Mouse (Mus musculus) ovary, adult 10 weeks (tissue): ENCODE measurements around the gene Triap1. TPM values are rescaled to one million over a fixed set of nuclear protein-coding genes. Genes with fewer than 3 reads are reported as not detected.

Experiments
- polyA plus RNA-seq: library from polyadenylated mRNA; stranded (reverse); fragments of 350-450 nt; fragmentation: Illumina TruSeq; extraction: RNeasy Lipid Tissue Mini Kit (QIAGEN cat#74804); gene quantifications from one replicate; pipeline ENCODE4 v1.2.3, GENCODE M21; 2014

Gene Triap1
- polyA plus RNA-seq, result 8.3 TPM

DNA sequence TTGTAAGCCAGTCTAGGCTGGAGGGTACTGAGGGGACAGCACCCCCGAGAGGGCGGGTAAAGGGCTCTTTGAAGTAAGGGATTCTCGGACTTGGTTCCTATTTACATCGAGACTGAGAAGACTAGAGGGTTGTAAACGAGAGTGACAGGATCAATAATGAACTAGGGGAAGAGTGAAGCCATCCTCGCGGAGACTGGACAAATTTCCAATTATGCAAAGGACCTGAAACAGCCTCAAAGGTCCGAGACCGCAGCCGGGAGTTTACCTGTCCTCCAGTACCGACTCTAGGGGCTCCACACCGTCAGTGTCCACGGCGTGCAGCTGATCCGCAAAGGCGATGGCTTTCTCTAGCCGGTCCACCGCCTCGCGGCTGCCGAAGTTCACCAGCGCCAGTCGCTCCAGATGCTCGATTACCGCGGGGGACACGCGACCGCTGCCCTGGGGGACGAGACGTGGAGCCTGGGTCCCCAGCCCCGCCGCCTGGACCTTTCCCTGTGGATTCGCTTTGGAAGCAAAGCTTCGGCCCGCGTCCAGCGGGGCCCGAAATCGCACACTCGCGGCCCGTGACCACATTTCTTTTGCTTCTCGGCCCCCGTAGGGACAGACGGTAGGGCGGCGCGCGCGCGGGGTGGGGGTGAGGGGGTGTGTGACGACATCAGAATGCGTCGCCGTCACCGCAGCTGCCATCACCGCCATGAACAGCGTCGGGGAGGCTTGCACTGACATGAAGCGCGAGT, at the start of gene Triap1, which contains the start of gene Gatc:
Gene Triap1 (plus strand): TSS at position 649 of the 737 bp plus-strand sequence.
Gene Gatc (minus strand): TSS at position 602 of the 737 bp plus-strand sequence.

DNA sequence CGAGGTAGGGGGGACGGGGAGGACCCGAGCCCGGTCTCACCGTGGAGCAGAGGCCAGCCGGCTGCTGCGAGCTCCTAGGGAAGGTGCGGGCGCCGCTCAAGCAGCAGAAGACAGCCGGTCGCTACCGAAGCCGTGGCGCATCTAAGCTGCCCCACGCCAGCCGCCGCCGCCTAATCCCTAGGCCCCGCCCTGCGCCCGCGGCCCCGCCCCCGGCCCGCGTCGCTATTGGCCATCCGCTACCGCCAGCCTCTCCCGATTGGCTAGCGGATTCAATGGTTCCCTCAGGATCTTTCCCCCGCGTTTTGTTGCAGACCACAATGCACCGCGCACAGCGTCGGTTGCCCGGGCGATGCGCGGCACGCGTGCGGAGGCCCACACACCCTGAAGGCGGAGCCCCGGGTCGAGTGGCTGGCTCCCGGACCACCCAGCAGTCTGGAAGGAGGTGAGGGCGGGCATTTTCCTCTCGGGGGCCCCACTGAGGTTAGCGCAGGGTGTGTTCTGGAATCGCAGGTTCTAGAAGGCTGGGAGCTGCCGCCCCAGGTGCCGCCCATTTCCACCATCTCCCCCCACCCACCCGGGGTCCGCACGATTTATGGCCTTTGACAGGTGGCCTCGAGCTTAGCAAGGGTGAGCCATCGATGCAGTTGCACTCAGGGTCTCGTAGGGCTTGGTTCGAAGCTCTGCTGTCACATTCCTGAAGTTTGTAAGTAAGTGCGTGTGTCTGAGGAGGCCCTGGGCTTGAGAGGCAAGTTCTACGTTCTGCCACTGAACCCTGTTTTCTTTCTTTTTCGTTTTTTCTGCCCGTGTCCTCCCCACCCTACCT, 40.0 kb upstream of the Triap1 start, which contains the start of gene Dynll1:
Gene Dynll1 (minus strand): TSS at position 208 of the 823 bp plus-strand sequence.

DNA sequence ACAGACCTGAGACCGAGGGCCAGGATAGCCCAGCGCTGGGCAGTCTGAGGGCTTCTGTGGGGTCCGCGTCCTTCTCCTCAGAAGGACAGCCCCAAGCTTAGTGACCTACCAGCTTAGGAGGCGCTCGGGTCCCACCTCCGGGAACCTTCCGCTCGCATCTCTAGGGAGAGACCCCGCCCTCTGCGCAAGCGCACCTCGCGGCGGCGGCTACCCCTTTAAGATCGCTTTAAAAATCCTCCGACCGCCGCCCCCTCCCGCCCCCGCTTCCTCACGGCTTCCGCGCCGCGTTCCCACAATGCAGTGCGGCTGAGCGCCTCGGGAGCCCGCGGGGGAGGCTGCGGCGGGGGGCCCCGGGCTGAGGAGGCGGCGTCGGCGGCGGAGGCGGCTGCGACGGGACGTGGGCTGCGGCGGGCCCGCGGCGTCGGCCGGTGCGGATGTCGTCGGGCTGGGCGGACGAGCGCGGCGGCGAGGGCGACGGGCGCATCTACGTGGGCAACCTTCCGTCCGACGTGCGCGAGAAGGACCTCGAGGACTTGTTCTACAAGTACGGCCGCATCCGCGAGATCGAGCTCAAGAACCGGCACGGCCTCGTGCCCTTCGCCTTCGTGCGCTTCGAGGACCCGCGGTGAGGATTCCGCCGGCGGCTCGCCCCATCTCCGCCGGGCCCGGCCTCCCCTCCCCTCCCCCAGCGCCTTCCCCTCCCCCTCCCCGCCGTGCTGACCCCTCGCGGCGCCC, 14.0 kb upstream of the Triap1 start, which contains the start of gene Srsf9:
Gene Srsf9 (plus strand): TSS at position 303 of the 735 bp plus-strand sequence.

DNA sequence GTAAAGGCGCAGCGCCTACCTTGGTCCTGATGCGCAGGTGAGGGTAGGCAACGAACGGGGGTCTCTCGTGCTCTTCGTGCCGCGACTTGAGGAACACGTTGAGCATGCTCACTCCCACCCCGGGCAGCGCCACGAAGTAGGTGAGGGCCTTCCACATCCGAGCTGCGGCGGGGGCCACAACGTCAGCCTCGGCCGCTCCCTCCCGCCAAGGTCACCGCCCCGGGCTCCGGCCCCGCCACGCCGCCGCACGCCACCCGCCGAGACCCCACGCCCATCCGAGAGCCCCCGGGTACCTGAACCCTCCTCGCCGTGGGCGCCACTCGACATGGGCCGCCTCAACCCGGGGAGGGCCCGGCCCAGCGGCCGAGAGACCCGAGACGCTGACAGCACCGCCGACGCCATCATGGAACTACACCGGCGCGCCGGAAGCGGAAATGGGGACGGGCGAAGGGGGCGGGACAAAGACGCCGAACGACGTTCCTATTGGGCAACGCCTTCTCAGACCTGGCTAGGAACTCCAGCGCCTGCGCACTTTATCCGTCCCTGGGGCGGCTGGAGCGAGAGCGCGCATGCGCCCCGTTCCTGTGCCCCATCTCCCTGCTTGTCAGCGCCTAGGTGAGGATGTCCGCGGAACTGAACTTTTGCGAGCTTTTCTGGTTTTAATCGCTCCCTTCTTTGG, 7.7 kb downstream of the Triap1 start, which contains the start of gene Cox6a1:
Gene Cox6a1 (minus strand): TSS at position 436 of the 679 bp plus-strand sequence.

Other genes starting within 250 kb of the Triap1 start
- not detected for gene Gm10401, start 242.9 kb upstream of the Triap1 start, polyA plus RNA-seq
- gene Acads, start 221.9 kb upstream of the Triap1 start, polyA plus RNA-seq, result not detected
- gene Unc119b, start 206.2 kb upstream of the Triap1 start, polyA plus RNA-seq, result 6.2 TPM
- gene Mlec, start 183.0 kb upstream of the Triap1 start, polyA plus RNA-seq, result 85.2 TPM
- 0.54 TPM for gene Cabp1, start 146.8 kb upstream of the Triap1 start, polyA plus RNA-seq
- 4.3 TPM for gene Pop5, start 105.4 kb upstream of the Triap1 start, polyA plus RNA-seq
- 20.3 TPM for gene Rnf10, start 68.3 kb upstream of the Triap1 start, polyA plus RNA-seq
- gene Coq5, start 61.6 kb upstream of the Triap1 start, polyA plus RNA-seq, result 9.8 TPM
- gene Dynll1, start 40.2 kb upstream of the Triap1 start, polyA plus RNA-seq, result 1,210 TPM
- 85.1 TPM for gene Srsf9, start 14.0 kb upstream of the Triap1 start, polyA plus RNA-seq
- gene Gatc, start within 50 bp of the Triap1 start, polyA plus RNA-seq, result 64.2 TPM
- gene Cox6a1, start 7.8 kb downstream of the Triap1 start, polyA plus RNA-seq, result 38.6 TPM
- 5.6 TPM for gene Msi1, start 88.4 kb downstream of the Triap1 start, polyA plus RNA-seq
- gene Pla2g1b, start 125.0 kb downstream of the Triap1 start, polyA plus RNA-seq, result not detected
- gene Sirt4, start 143.5 kb downstream of the Triap1 start, polyA plus RNA-seq, result 8.2 TPM
- 3.5 TPM for gene Pxn, start 165.5 kb downstream of the Triap1 start, polyA plus RNA-seq
- gene Rplp0, start 218.2 kb downstream of the Triap1 start, polyA plus RNA-seq, result 52.5 TPM
- gene Gcn1l1, start 224.0 kb downstream of the Triap1 start, polyA plus RNA-seq, result 2.7 TPM